Mouse (Mus musculus) lung, embryonic 15.5 days (tissue): Measurements from ENCODE around the gene Ccl2. TPM values are rescaled to one million over a fixed set of nuclear protein-coding genes. Genes with fewer than 3 reads are reported as not detected.

ENCODE experiments used
- ATAC-seq: fragments of 200-750 bp; cut with Nextera tagmentation; 2 replicates; pipeline ENCODE4 v1.8.0; 2017; ENCODE audit warnings: moderate number of reproducible peaks, borderline replicate concordance; ENCODE audit not compliant: low FRiP score, low TSS enrichment; ENCODE audit errors: extremely low read depth
- H3K27ac ChIP-seq: fragments of 300-500 bp; sonication (generic); 2 replicates; pipeline ENCODE4 v1.5.1; 2015; ENCODE audit warnings: moderate library complexity, mild to moderate bottlenecking, inconsistent platforms
- H3K27me3 ChIP-seq: fragments of 300-500 bp; sonication (generic); 2 replicates; pipeline ENCODE4 v1.6.1; 2015; ENCODE audit warnings: inconsistent platforms
- H3K36me3 ChIP-seq: fragments of 300-500 bp; sonication (generic); 2 replicates; pipeline ENCODE4 v1.6.1; 2015; ENCODE audit warnings: inconsistent platforms
- H3K4me1 ChIP-seq: fragments of 300-500 bp; sonication (generic); 2 replicates; pipeline ENCODE4 v1.6.1; 2015; ENCODE audit warnings: inconsistent platforms
- H3K4me2 ChIP-seq: fragments of 300-500 bp; sonication (generic); 2 replicates; pipeline ENCODE4 v1.6.1; 2015; ENCODE audit warnings: inconsistent platforms, mild to moderate bottlenecking, moderate library complexity
- H3K4me3 ChIP-seq: fragments of 300-500 bp; sonication (generic); 2 replicates; pipeline ENCODE4 v1.5.1; 2015; ENCODE audit warnings: mild to moderate bottlenecking, inconsistent platforms
- H3K9ac ChIP-seq: fragments of 300-500 bp; sonication (generic); 2 replicates; pipeline ENCODE4 v1.6.1; 2015; ENCODE audit warnings: inconsistent platforms
- H3K9me3 ChIP-seq: fragments of 300-500 bp; sonication (generic); 2 replicates; pipeline ENCODE4 v1.6.1; 2016; ENCODE audit warnings: inconsistent platforms
- WGBS: fragments of 180-500 bp; shearing (Covaris S2); methylation state at CpG from one replicate; pipeline ENCODE4 v1.1.7; 2015; 5-methylcytosine and 5-hydroxymethylcytosine counted together
- polyA plus RNA-seq: library from polyadenylated mRNA; unstranded; fragments of >200 nt; fragmentation: Nextera tagmentation; extraction: Ambion mirVana; gene quantifications from 2 replicates; pipeline ENCODE4 v1.2.1, GENCODE M21; 2015

Gene Ccl2
- polyA plus RNA-seq, 1 experiment from 2014 or later, result 26.0 TPM

DNA sequence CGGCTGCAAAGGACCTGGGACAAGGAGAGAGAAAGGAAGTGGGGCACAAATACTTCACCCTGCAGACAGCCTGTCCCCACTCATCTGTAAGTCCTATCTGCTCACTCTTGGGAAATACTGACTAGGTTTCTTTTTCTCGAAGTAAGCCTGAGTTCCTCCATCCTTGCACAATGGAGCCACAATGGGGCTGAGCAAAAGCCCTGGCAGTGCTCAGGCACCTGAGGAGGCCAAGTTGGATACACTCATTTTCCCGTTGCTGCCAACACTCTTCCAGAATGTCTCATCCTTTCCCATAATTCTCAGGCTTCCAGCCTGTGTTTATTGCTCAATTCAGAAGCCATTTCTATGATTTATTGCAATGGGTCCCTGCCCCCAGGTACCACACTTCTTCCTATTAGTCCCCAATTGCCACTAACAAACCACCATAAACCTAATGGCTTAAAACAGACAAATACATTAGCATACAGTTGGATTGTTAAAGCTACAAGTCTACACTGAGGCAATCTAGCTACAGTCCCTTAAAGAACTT lies 3.8 kb downstream of the Ccl2 start:
- H3K4me1 ChIP-seq, result peaks cover 26% of the 10 kb centered on the region
- H3K4me3 ChIP-seq, result no peak overlapping the region
- H3K9ac ChIP-seq, result no peak overlapping the region
- no peaks in the 10 kb centered on the region for H3K9me3 ChIP-seq
- no peak for ATAC-seq
- no peaks in the 10 kb centered on the region for H3K27me3 ChIP-seq
- no peak overlapping the region for H3K27ac ChIP-seq
- no peak overlapping the region for H3K4me2 ChIP-seq
- no peaks in the 10 kb centered on the region for H3K36me3 ChIP-seq
- 57% methylated on average over 3 of the region's 3 CpGs for WGBS

DNA sequence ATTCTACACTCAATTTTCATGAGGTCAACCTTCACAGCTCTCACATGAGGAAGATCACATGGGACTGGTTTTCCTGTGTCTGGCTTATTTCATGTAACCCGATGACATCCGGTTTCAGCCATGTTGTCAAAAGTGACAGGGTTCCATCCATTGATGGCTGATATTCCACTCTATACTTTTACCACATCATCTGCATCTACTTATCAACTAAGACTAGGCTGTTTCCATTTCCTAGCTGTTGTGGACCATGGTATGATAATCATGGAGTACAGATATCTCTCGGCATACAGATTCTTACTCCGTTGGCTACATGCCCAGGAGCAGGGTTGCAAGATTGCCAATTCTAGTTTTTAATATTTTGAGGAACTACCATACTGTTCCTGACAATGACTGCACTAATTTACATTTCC lies 6.3 kb downstream of the Ccl2 start:
- Histone ChIP-seq H3K4me3 (no peak overlapping the region), H3K4me1 (peaks cover 11% of the 10 kb centered on the region; the same call in 1 of the 2 replicates), H3K9ac (no peak overlapping the region), H3K27me3 (no peaks in the 10 kb centered on the region), H3K4me2 (no peak overlapping the region), H3K36me3 (no peaks in the 10 kb centered on the region), H3K27ac (no peak overlapping the region), H3K9me3 (no peaks in the 10 kb centered on the region)
- 72% methylated on average over 4 of the region's 4 CpGs for WGBS
- no peak for ATAC-seq

DNA sequence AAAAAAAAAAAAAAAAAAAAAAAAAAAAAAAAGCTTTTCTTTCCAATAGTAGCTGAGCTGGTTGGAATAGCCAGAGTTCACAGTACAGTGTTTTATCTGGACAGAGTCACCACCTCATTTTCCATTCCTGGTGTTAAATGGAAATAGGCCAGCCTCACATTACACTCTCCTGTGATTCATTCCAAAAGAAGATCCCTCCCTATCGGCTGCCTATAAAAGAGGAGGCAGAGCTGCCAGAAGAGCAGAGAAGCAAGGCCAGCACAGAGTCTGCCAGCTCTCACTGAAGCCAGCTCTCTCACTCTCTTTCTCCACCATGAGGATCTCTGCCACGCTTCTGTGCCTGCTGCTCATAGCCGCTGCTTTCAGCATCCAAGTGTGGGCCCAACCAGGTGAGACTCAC lies 10.1 kb downstream of the Ccl2 start, which contains the start of gene Ccl7:
TSS of gene Ccl7 (plus strand) at position 242 of the 400 bp plus-strand sequence.
- WGBS, result 59% methylated on average over 3 of the region's 3 CpGs
- no peaks in the 10 kb centered on the region for H3K36me3 ChIP-seq
- H3K27ac ChIP-seq, result peak within 1 kb of the TSS; percentile 33; the same call in 1 of the 2 replicates
- no peaks in the 10 kb centered on the region for H3K9me3 ChIP-seq
- no peak within 1 kb of the TSS for H3K4me3 ChIP-seq
- H3K9ac ChIP-seq, result no peak within 1 kb of the TSS
- peak within 1 kb of the TSS; percentile 14; the same call in 1 of the 2 replicates for H3K4me2 ChIP-seq
- no peaks in the 10 kb centered on the region for H3K27me3 ChIP-seq
- H3K4me1 ChIP-seq, result no peaks in the 10 kb centered on the region
- ATAC-seq, result peak; percentile 70; the same call in 1 of the 2 replicates

DNA sequence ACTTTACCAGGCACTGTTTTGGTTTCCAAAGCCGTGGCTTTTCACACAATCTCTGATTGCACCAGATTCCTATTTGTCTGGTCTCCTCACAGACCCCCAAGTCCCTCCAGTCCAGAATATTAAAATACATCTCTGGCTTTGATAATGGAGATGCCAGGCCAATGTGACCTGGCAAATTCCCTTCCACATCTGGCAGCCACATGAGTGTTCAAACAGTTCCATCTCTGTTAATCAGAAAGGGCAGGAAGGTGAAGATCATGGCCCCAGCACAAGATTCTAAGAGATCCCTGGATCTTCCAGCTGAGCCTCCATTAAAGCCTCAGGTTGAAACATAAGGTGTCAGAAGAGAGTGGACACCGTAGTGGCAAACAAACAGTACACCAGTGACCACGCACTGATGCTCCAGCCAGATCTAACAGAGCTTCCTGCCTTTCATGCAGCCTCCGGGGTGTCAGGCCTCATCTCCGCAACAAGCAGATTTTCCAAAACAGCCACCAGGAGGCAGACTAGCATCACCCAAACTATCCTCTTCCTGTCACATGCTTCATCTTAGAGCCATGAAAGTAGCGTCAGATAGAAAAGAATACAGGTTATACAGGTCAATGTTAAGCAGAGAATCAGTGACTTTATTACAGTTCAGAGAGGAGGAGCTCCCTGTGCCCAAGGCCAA lies 12.5 kb downstream of the Ccl2 start:
- no peak overlapping the region for H3K9ac ChIP-seq
- H3K27ac ChIP-seq, result no peak overlapping the region
- ATAC-seq, result no peak
- no peaks in the 10 kb centered on the region for H3K27me3 ChIP-seq
- H3K9me3 ChIP-seq, result no peaks in the 10 kb centered on the region
- H3K4me2 ChIP-seq, result no peak overlapping the region
- no peaks in the 10 kb centered on the region for H3K36me3 ChIP-seq
- H3K4me3 ChIP-seq, result no peak overlapping the region
- 33% methylated on average over 6 of the region's 6 CpGs for WGBS
- H3K4me1 ChIP-seq, result no peaks in the 10 kb centered on the region

DNA sequence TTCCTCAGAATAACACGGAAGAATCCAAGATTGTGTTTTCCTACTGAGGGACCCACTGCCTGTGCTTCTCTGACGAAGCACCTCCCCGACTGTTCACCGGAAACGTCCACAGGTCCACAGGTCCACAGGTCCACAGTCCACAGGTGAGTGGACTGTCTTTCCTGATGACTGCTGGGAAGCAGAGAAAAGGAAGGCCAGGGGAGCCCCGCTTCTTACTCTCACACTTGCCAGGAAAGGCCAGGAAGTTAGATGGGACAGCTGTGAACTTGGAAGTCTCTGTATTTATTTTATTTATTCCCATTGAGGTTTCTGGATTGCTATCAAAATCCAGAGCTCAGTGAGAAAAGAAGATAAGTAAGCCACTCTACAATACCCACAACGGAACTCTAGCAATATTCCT lies 18.5 kb downstream of the Ccl2 start:
- Histone ChIP-seq H3K9ac (no peak overlapping the region), H3K27ac (no peak overlapping the region), H3K27me3 (no peaks in the 10 kb centered on the region), H3K9me3 (no peaks in the 10 kb centered on the region), H3K4me2 (no peak overlapping the region), H3K4me3 (no peak overlapping the region), H3K4me1 (peaks cover 4% of the 10 kb centered on the region; the same call in 1 of the 2 replicates), H3K36me3 (no peaks in the 10 kb centered on the region)
- 80% methylated on average over 7 of the region's 7 CpGs for WGBS
- ATAC-seq, result no peak

DNA sequence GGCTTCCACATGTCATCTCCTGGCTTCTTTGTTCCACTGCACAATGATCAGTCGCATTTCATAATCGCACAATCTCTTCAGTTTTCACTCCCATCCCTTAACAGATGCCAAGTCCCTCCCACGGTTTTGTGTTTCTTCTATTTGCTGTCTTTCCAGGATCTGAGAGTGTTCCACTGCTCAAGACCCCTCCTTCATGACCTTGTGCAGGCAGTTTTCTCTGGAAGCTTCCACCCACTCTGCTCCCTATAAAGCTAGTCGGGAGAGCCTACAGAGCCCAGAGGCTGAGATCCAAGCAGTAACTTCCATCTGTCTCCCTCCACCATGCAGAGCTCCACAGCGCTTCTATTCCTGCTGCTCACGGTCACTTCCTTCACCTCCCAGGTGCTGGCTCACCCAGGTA lies 22.3 kb downstream of the Ccl2 start, which contains the start of gene Ccl11:
TSS of gene Ccl11 (plus strand) at position 178 of the 400 bp plus-strand sequence.
- no peak within 1 kb of the TSS for H3K9ac ChIP-seq
- peak; percentile 74; the same call in 1 of the 2 replicates for ATAC-seq
- peaks cover 4% of the 10 kb centered on the region; the same call in 1 of the 2 replicates for H3K4me1 ChIP-seq
- H3K27me3 ChIP-seq, result no peaks in the 10 kb centered on the region
- H3K4me3 ChIP-seq, result peak within 1 kb of the TSS; percentile 27
- 64% methylated on average over 6 of the region's 6 CpGs for WGBS
- H3K27ac ChIP-seq, result 0 out of 2 replicates have a peak within 1 kb of the TSS, but pooled peaks have one; percentile 16
- no peaks in the 10 kb centered on the region for H3K9me3 ChIP-seq
- H3K36me3 ChIP-seq, result no peaks in the 10 kb centered on the region
- peak within 1 kb of the TSS; percentile 34 for H3K4me2 ChIP-seq

DNA sequence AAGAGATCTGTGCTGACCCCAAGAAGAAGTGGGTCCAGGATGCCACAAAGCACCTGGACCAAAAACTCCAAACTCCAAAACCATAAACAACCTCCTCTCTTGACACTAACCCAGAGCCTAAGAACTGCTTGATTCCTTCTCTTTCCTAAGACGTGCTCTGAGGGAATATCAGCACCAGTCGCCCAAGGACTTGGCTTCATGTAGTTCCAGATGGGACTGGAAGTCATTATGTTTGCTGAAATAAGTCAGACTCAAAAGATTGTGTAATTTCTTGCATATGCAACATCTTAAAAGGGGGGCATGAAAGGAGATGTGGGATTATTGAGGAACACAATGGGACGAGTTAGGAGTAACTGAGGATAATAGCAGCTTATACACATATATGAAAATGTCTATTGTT lies 26.9 kb downstream of the Ccl2 start:
- Histone ChIP-seq H3K4me1 (no peaks in the 10 kb centered on the region), H3K4me2 (no peak overlapping the region), H3K36me3 (no peaks in the 10 kb centered on the region), H3K27ac (no peak overlapping the region), H3K27me3 (no peaks in the 10 kb centered on the region), H3K9ac (no peak overlapping the region), H3K4me3 (no peak overlapping the region), H3K9me3 (no peaks in the 10 kb centered on the region)
- WGBS, result 59% methylated on average over 3 of the region's 3 CpGs
- ATAC-seq, result no peak

DNA sequence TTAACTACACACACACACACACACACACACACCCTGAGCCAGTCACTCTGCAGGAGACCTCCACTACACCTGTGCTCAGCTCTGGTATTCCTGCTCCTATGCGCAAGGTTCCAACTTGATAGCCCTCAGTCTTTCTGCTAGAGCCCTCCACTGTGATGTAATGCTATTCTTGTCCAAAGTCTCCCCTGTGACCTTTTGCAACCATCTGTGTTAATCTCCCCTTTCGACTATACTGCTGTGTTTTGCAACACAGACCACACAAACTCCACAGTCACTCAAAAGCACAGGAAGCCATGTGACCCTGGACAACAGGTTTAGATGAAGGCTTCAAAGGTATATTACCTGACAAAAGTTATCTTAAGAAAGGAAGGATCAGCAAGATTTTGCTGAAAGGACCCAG lies 28.1 kb downstream of the Ccl2 start:
- Histone ChIP-seq H3K36me3 (no peaks in the 10 kb centered on the region), H3K9me3 (no peaks in the 10 kb centered on the region), H3K27me3 (no peaks in the 10 kb centered on the region), H3K27ac (no peak overlapping the region), H3K9ac (no peak overlapping the region), H3K4me3 (no peak overlapping the region), H3K4me1 (no peaks in the 10 kb centered on the region), H3K4me2 (no peak overlapping the region)
- 73% methylated on average over 2 of the region's 2 CpGs for WGBS
- no peak for ATAC-seq

DNA sequence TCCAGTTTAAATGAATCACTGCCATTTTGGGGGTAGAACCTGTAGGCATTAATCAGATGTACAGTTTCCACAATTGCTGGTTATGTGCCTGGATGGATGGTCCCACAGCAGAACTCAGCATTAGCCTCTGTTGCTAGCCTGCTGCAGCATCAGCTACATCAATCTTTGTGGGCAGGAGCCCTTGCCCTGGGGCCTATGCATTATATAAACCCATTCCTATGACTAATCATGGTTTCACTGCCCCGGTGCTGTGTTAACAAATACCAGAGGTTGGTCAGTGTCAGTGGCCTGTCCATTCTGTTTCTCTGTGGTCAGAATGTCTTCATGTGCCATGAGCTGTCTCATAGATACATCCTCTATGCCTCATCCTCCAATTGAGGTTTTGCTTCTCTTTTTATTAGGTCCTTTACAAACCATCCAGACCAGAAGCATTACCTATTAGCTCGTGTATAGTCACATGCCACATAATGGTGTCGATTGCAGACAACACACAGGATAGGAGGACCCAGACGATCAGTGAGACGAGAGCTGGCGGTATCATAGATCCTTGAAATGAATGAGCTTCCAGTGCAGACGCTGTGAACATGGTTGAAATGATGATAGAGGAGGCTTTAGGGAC lies 31.7 kb downstream of the Ccl2 start:
- H3K9me3 ChIP-seq, result no peaks in the 10 kb centered on the region
- H3K36me3 ChIP-seq, result no peaks in the 10 kb centered on the region
- H3K27me3 ChIP-seq, result no peaks in the 10 kb centered on the region
- no peak overlapping the region for H3K9ac ChIP-seq
- no peak overlapping the region for H3K4me2 ChIP-seq
- ATAC-seq, result no peak
- H3K4me3 ChIP-seq, result no peak overlapping the region
- 71% methylated on average over 7 of the region's 7 CpGs for WGBS
- no peak overlapping the region for H3K27ac ChIP-seq
- H3K4me1 ChIP-seq, result peaks cover 4% of the 10 kb centered on the region; the same call in 1 of the 2 replicates

DNA sequence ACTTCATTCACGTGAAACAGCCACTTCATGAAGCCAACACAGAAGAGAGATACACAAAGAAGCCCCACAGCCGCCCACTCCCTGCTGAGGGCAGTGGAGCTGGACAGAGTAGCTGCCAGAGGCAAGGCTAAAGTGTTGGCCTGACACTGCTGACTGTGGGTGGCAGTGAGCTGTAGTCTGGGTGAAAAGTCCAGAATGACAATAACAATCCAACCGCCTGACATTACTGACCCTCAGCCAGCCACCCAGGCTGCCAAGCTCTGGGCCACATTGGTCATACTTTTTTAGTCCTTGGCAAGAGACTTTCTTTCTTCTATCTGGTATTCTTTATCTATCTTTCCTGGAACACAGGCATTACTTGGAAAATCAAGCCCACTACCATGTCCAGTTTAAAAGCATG lies 35.7 kb downstream of the Ccl2 start:
- H3K4me3 ChIP-seq, result no peak overlapping the region
- H3K27ac ChIP-seq, result no peak overlapping the region
- H3K9ac ChIP-seq, result no peak overlapping the region
- H3K27me3 ChIP-seq, result no peaks in the 10 kb centered on the region
- peaks cover 4% of the 10 kb centered on the region; the same call in 1 of the 2 replicates for H3K4me1 ChIP-seq
- WGBS, result 64% methylated on average over 3 of the region's 3 CpGs
- H3K36me3 ChIP-seq, result no peaks in the 10 kb centered on the region
- no peak overlapping the region for H3K4me2 ChIP-seq
- no peaks in the 10 kb centered on the region for H3K9me3 ChIP-seq
- ATAC-seq, result no peak

DNA sequence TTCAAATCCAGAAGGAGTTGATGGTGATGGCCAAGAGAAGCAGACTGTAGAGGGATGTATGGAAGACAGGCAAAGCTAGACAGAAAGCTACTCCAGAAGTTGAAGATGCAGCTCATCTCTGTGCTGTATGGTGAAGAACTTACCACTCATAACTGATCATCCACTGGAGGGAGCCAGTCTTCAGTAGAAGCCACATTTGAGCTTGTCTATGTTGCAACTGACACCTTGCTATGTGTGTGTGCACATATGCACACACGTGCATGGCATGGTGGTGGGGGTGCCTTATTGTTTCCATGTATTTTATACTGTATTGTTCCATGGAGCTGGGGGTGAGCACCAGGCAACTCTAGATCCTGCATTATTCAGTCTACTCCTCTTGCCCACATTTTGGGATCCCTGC lies 37.0 kb downstream of the Ccl2 start:
- no peak overlapping the region for H3K27ac ChIP-seq
- no peaks in the 10 kb centered on the region for H3K36me3 ChIP-seq
- H3K9ac ChIP-seq, result no peak overlapping the region
- H3K4me1 ChIP-seq, result peaks cover 4% of the 10 kb centered on the region; the same call in 1 of the 2 replicates
- WGBS, result 63% methylated on average over 1 of the region's 1 CpGs
- H3K4me2 ChIP-seq, result no peak overlapping the region
- no peak overlapping the region for H3K4me3 ChIP-seq
- no peaks in the 10 kb centered on the region for H3K27me3 ChIP-seq
- no peak for ATAC-seq
- no peaks in the 10 kb centered on the region for H3K9me3 ChIP-seq

DNA sequence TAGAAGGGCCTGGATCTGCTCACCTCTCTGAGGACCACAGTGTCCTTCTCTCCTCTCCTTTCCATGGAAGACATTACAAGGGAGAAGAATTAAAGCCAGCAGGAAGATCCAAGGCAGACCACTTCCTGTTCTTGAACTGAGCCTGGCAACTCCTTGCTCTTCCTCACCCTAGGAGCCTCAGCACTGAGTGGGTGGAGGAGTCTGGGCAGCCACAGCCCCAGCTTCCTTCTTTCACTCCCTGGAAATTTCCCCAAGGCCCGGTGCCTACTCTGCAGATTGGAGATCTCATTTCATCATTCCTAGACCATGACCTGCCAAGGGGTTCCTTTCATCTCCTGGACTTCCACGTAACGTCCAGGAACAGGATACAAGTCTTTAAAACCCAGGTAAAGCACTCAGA lies 37.6 kb downstream of the Ccl2 start:
- Histone ChIP-seq H3K9me3 (no peaks in the 10 kb centered on the region), H3K27ac (no peak overlapping the region), H3K4me1 (peaks cover 4% of the 10 kb centered on the region; the same call in 1 of the 2 replicates), H3K4me2 (no peak overlapping the region), H3K36me3 (no peaks in the 10 kb centered on the region), H3K9ac (no peak overlapping the region), H3K27me3 (no peaks in the 10 kb centered on the region), H3K4me3 (no peak overlapping the region)
- ATAC-seq, result no peak
- WGBS, result 81% methylated on average over 3 of the region's 3 CpGs
